Mouse (Mus musculus): ENCODE results near the gene Phc2.

Phc2 gene

DNA sequence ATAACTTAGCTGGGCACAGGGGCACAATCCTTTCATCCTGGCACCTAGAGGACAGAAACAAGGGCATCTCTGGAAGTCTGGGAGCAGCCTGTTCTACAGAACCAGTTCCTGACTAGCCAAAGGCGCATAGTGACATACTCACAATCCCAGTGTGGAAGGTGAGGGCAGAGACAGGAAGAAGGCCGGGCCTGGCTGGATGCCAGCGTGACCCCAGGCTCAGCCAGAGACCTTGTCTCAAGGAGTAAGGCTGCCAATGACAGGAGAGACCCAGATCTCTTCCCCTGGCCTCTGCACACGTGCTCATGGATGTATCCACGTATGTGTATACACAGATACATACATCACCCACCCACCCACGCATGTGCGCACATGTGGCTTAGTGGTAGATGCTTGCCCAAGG is 127.5 kb downstream of the Phc2 start:
- DNase-seq (ENCODE audit: low spot score in 2 of 2), result no peak

- no peak for DNase-seq (ENCODE audit: low spot score in 2 of 2)
Measured at GRCm38 (mm10) chr4:128782645-128783044, 128.1 kb downstream of the Phc2 start.

DNA sequence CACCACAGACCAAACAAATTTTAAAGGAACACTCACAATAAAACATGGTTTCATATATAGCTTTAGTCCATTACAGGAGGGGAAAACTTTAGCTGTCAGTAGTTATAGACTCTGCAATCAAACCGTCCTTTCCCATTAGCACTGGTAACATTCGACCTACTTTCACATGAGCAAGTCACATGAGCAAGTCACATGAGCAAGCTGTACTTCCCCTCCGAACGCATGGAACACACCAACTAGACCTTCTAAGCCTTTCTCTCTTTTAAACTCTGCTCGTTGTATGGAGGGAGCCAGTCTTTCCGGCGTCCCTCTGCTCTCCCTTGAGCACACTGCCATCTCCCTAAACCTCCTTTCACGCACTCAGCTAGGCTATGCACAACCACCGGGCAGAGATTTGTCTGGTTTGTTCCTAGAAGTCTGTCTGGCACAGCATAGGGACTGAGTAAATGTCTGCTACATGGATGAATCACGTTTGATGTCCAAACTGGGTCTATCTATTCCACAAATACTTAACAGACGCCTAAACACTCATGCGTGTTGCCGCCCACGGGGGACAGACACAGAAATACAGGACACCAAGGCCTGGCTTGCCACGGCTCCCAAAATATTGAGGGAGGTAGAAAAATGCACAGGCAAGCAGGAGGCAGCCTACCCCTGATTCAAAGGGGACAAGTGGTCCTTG is 130.6 kb downstream of the Phc2 start:
- DNase-seq (ENCODE audit: low spot score in 2 of 2), result no peak

DNA sequence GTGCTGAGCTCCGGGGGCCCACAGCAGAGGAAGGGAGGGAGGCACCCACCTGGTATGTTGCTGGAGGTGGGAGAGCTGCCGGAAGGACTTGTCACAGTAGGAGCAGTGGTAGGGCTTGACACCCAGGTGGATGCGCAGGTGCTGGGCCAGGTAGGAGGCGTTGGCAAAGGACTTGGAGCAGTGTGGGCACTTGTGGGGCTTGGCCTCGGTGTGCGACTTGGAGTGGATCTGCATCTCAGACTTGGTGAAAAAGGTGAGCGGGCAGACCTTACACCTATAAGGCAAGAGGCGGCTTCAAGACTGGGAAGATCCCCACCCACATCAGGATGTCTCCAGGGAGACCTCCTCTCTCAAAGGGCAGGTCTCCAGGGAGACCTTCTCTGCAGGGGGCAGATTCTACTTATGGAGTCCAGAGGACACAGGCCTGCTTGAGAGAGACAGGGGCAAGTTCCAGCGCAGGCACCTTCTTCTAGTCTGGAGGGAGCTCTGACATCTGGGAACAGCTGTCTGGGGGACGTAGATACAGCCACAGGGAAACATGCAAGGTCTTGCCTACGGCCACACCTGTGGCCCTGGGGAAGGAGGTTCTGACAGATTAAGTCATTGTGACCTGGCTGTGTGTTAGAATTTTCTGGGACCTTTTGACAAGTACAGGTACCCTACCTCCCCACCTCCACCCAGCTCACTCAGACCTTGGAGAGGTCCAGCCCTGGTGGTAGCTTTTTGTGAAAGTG is 131.6 kb downstream of the Phc2 start:
- no peak for DNase-seq (ENCODE audit: low spot score in 2 of 2)

DNA sequence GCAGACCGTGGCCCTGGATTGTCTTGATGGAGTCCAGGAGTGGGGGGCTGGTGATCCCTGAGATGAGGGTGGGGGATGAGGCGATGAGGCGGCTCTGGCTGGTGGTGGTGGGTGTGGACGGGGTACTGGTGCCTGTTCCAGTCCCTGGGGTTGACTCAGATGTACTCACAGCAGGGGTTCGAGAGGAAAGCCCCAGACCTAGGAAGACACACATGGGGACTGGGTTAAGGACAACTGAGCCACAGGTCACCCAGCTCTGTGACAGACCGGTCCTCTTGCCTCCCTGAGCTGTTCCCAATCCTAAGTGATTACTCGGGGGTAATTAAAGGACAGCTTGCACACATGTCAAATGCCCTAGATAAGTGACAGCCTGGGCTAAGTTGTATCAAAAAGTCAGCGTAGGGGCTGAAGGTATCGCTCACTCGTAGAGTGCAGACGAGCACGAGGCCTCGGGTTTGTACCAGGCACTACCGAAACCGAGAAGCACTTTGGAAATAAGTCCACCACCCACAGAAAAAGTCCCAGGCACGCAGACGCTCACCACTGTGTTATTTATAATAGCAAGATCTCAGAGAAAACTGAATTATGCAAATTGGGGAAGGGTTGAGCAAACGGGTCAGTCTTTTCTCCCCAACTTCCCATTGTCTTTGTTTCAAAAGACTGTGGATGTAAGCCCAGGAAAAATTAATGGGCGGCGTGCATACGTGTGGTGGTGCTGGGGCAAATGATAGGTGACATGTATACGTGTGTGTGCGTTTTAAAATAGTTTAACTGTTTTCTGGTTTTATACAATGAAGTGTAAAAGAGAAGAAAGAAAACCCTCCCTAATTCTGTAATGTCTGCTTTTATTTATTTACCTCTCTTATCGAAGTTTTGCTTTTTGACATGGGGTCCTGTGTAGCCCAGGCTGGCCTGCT is 132.8 kb downstream of the Phc2 start:
- no peak for DNase-seq (ENCODE audit: low spot score in 2 of 2)

GRCm38 (mm10) chr4:128788108-128788507 is 133.6 kb downstream of the Phc2 start:
- no peak for DNase-seq (ENCODE audit: low spot score in 2 of 2)

GRCm38 (mm10) chr4:128789646-128790045 is 135.1 kb downstream of the Phc2 start:
- no peak for DNase-seq (ENCODE audit: low spot score in 2 of 2)

DNA sequence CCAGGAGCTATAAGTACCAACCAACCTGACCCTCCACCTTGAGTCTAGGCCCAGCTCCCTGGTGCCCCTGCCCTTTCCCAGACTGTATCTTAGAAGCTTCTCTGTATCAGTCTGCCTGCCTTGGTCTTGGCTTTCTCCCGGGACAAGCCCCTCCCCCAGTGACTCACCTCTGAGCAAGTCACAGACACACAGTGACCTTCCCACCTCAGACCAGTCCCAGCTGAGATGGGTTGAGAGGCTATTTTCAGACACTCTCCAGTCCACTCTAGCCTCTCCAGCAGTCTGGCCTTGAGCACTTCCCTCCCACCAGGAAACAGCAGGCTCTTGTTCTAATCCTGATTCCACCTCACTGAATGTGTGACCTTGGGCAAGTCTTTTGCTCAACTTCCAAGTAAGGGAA is 139.2 kb downstream of the Phc2 start:
- no peak for DNase-seq (ENCODE audit: low spot score in 2 of 2)

GRCm38 (mm10) chr4:128794198-128794597 is 139.7 kb downstream of the Phc2 start:
- DNase-seq (ENCODE audit: low spot score in 2 of 2), result no peak

DNA sequence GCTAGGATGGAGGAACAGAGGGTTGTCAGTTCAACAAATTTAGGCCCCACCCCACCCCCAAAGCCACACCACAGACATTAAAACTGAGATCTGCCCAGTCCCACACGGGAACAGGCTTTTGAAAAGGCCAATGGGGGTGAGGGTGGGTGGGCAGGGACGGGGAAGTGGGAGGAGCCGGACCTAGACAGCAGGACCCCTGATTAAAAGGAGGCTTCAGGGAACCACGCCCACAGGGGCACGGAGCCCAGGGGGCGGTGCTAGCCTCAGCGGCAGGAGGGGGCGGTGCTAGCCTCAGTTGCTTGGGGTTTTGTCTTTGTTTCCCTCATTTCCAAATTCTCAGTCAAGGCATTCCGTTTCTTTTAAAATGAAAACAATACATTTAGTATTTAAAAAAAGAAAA is 141.1 kb downstream of the Phc2 start:
- no peak for DNase-seq (ENCODE audit: low spot score in 2 of 2)

DNA sequence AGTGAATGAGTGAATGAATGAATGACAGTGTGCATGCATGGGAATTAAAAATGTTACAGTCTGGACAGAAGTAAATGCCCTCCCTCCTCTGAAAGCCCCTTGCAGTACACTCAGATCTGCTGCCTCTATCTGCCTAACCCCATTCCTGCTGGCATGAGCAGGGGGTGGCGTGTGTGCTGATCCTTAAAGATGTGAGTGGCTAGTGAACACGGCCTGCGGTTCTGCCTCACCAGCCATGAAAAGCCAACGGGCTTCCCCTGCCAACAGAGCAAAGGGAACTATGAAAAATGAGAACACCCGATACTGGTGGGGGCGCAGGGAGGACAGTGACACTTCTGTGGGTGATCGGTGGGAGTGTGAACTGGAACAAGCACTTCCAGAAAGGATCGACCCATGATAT is 142.3 kb downstream of the Phc2 start:
- no peak for DNase-seq (ENCODE audit: low spot score in 2 of 2)

- DNase-seq (ENCODE audit: low spot score in 2 of 2), result no peak
Measured at GRCm38 (mm10) chr4:128801675-128802465, 147.4 kb downstream of the Phc2 start.
